ENCODE assay signal across 10 mouse cellular contexts in the genomic region with DNA sequence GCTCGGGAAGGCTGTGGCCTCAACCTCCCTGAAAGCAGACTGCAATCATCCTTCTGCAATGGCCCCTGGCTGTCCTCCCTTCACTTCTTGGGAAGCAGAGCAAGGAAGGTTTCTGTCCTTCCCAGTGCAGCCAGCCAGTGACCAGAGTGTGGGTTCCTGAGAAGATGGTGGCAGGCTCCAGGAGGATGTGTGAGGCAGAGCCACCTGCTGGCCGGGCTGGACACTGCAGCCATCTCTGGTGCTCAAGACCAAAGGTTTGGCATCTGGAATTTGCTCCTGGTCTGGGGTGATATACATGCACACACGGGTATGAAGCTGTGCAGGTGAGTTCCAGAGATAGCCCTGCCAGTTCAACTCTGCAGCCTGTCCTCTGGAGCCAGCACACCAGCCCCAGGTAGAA.
DNase-seq lines count a peak whose midpoint lies in the region; ATAC-seq and TF ChIP-seq lines count a peak whose summit lies in the region.
"Had no signal": no experiment of that assay in that cellular context is flagged by ENCODE, and none has a peak within 500 bp of the region (broad histone marks: within the 10 kb centered on the region; RNA-seq: fewer than 3 reads in every experiment).

No protein-coding gene starts in this region.

- in situ Hi-C loops in ES-E14 (cut with MboI; ENCODE audit: low sequenced_read_pairs in 2 of 2, unreplicated experiment in 2 of 2) = no loop called here

- 0 out of 2 replicates have a peak overlapping the region, but pooled peaks have one; percentile 61 for H3K27ac ChIP-seq in hindbrain, embryonic 11.5 days (ENCODE audit: low read depth, low read length)
- H3K27ac ChIP-seq in hindbrain, embryonic 12.5 days = no peak overlapping the region
- no peak overlapping the region for H3K27ac ChIP-seq in ES-E14 (ENCODE audit: insufficient read depth, low read depth, low read length, poor library complexity, severe bottlenecking)
- H3K27ac ChIP-seq: embryonic facial prominence, embryonic 12.5 days had no signal

- WGBS in hindbrain, embryonic 11.5 days = 26% methylated on average over 3 of the region's 3 CpGs
- 30% methylated on average over 3 of the region's 3 CpGs for WGBS in hindbrain, embryonic 12.5 days

- no peak for ATAC-seq in hindbrain, embryonic 11.5 days (ENCODE audit: low FRiP score)
- no peak for ATAC-seq in hindbrain, embryonic 12.5 days (ENCODE audit: low FRiP score)

- no peak overlapping the region for H3K9ac ChIP-seq in hindbrain, embryonic 11.5 days (ENCODE audit: low read depth, low read length)
- H3K9ac ChIP-seq in hindbrain, embryonic 12.5 days = no peak overlapping the region
- H3K9ac ChIP-seq in ES-E14 (ENCODE audit: insufficient read depth, low read depth, low read length, poor library complexity, severe bottlenecking) = no peak overlapping the region
- H3K9ac ChIP-seq: embryonic facial prominence, embryonic 12.5 days; midbrain, embryonic 12.5 days had no signal

- DNase-seq in hindbrain, embryonic 11.5 days (ENCODE audit: low spot score) = peak; percentile 87
- peak; percentile 47 for DNase-seq in ES-E14 (ENCODE audit: low read depth, low spot score)
- peak; percentile 12 for DNase-seq in c-Kit-positive CD71-negative TER-119-negative erythroid progenitor cells, embryonic 14.5 days (ENCODE audit: low read depth)
- peak; percentile 50 for DNase-seq in forelimb bud, embryonic 11.5 days (ENCODE audit: low read depth, low spot score)
- peak; percentile 29 to 55 for DNase-seq in layer of hippocampus, postnatal 10 days (ENCODE audit: low spot score in 2 of 2)
- DNase-seq in lung, postnatal 25 days (ENCODE audit: low spot score) = peak; percentile 34
- peak; percentile 25 for DNase-seq in yolk sac, embryonic 10.5 days (ENCODE audit: low spot score)

- no peaks in the 10 kb centered on the region for H3K36me3 ChIP-seq in hindbrain, embryonic 11.5 days (ENCODE audit: control insufficient read depth, insufficient read depth, low read length)
- no peaks in the 10 kb centered on the region for H3K36me3 ChIP-seq in hindbrain, embryonic 12.5 days
- H3K36me3 ChIP-seq in ES-E14 (ENCODE audit: control insufficient read depth, insufficient read depth, low read length, poor library complexity, severe bottlenecking) = no peaks in the 10 kb centered on the region
- H3K36me3 ChIP-seq: embryonic facial prominence, embryonic 12.5 days; midbrain, embryonic 12.5 days had no signal

- 0 out of 2 replicates have a peak, but pooled peaks cover 3% of the 10 kb centered on the region for H3K27me3 ChIP-seq in hindbrain, embryonic 11.5 days (ENCODE audit: control insufficient read depth, insufficient read depth, low read length)
- peaks cover 13% of the 10 kb centered on the region; the same call in 1 of the 2 replicates for H3K27me3 ChIP-seq in hindbrain, embryonic 12.5 days

- H3K4me3 ChIP-seq in hindbrain, embryonic 11.5 days (ENCODE audit: low read depth, low read length) = no peak overlapping the region
- H3K4me3 ChIP-seq in hindbrain, embryonic 12.5 days = no peak overlapping the region
- no peak overlapping the region for H3K4me3 ChIP-seq in ES-E14 (ENCODE audit: insufficient read depth in 1 of 2, low read depth in 1 of 2, low read length in 2 of 2, poor library complexity in 1 of 2, severe bottlenecking in 1 of 2)
- H3K4me3 ChIP-seq: embryonic facial prominence, embryonic 12.5 days; midbrain, embryonic 12.5 days had no signal

- H3K4me2 ChIP-seq in hindbrain, embryonic 11.5 days (replicated peaks; ENCODE audit: low read depth, low read length) = no peak overlapping the region
- no peak overlapping the region for H3K4me2 ChIP-seq in hindbrain, embryonic 12.5 days (replicated peaks)
- H3K4me2 ChIP-seq: embryonic facial prominence, embryonic 12.5 days; midbrain, embryonic 12.5 days had no signal

- H3K9me3 ChIP-seq in hindbrain, embryonic 11.5 days (ENCODE audit: control insufficient read depth, low read length) = no peaks in the 10 kb centered on the region
- no peaks in the 10 kb centered on the region for H3K9me3 ChIP-seq in hindbrain, embryonic 12.5 days (replicated peaks)
- no peaks in the 10 kb centered on the region for H3K9me3 ChIP-seq in ES-E14 (ENCODE audit: control insufficient read depth, insufficient read depth, low read depth, low read length)
- H3K9me3 ChIP-seq: embryonic facial prominence, embryonic 12.5 days; midbrain, embryonic 12.5 days had no signal

- H3K4me1 ChIP-seq in hindbrain, embryonic 11.5 days (replicated peaks; ENCODE audit: control insufficient read depth, insufficient read depth, low read length) = peaks cover 16% of the 10 kb centered on the region
- peaks cover 27% of the 10 kb centered on the region for H3K4me1 ChIP-seq in hindbrain, embryonic 12.5 days
- H3K4me1 ChIP-seq in ES-E14 (ENCODE audit: control insufficient read depth in 2 of 2, insufficient read depth in 2 of 2, low read length in 2 of 2, poor library complexity in 1 of 2) = no peaks in the 10 kb centered on the region
- H3K4me1 ChIP-seq: embryonic facial prominence, embryonic 12.5 days had no signal

TF ChIP-seq in ES-E14, 5 proteins besides CTCF, POLR2A, EP300 and RAD21:
- TF ChIP-seq CHD2 (IDR thresholded peaks at IDR 0.05; ENCODE audit: low read depth, low read length) (no peak), ZC3H11A (IDR thresholded peaks at IDR 0.05; ENCODE audit: borderline replicate concordance, low read depth, low read length) (peak; percentile 60; the same call in 1 of the 2 replicates)

Comparison
In these comparisons a context has a peak if more than half of its experiments do, and no peak if none do; other contexts are left out.
1. DNase-seq: peak in every context shown above with its lines; median percentile 87 in hindbrain, embryonic 11.5 days; 50 in forelimb bud, embryonic 11.5 days; 47 in ES-E14; 42 in layer of hippocampus, postnatal 10 days; 34 in lung, postnatal 25 days; 25 in yolk sac, embryonic 10.5 days; 12 in c-Kit-positive CD71-negative TER-119-negative erythroid progenitor cells, embryonic 14.5 days.